Mouse (Mus musculus): ENCODE data around the gene C1qa.

- TF ChIP-seq MAFK (IDR thresholded peaks at IDR 0.05; ENCODE audit: insufficient read depth, low read depth, low read length): no peak
- TF ChIP-seq HCFC1 (IDR thresholded peaks at IDR 0.05; ENCODE audit: borderline replicate concordance, insufficient read depth, low read length): no peak
Observed at GRCm38 (mm10) chr4:136898637-136899036, at the start of gene C1qa.

Data from ES-E14 (cell line).